Mouse (Mus musculus): ENCODE data around the gene Haus2. TPM values are rescaled to one million over a fixed set of nuclear protein-coding genes. Genes with fewer than 3 reads are reported as not detected.

Haus2 gene
- polyA plus RNA-seq, 1 experiment from 2014 or later, result 26.2 TPM

- no peaks in the 10 kb centered on the region for H3K27me3 ChIP-seq (replicated peaks)
- no peak overlapping the region for H3K9ac ChIP-seq (replicated peaks)
- H3K4me1 ChIP-seq, result no peaks in the 10 kb centered on the region
- no peak overlapping the region for H3K27ac ChIP-seq (replicated peaks)
- ATAC-seq (ENCODE audit: low FRiP score), result no peak
- H3K4me2 ChIP-seq, result no peak overlapping the region
- no peaks in the 10 kb centered on the region for H3K9me3 ChIP-seq (replicated peaks)
- WGBS, result 94% methylated on average over 3 of the region's 3 CpGs
- H3K36me3 ChIP-seq, result peaks cover 7% of the 10 kb centered on the region; the same call in 1 of the 2 replicates
- H3K4me3 ChIP-seq (replicated peaks), result no peak overlapping the region
Observed at GRCm38 (mm10) chr2:120575121-120575520, 34.1 kb upstream of the Haus2 start.

- H3K27me3 ChIP-seq (replicated peaks), result no peaks in the 10 kb centered on the region
- WGBS, result 91% methylated on average over 2 of the region's 2 CpGs
- H3K27ac ChIP-seq (replicated peaks), result no peak overlapping the region
- no peak overlapping the region for H3K9ac ChIP-seq (replicated peaks)
- no peaks in the 10 kb centered on the region for H3K4me1 ChIP-seq
- peaks cover 7% of the 10 kb centered on the region; the same call in 1 of the 2 replicates for H3K36me3 ChIP-seq
- H3K9me3 ChIP-seq (replicated peaks), result no peaks in the 10 kb centered on the region
- H3K4me2 ChIP-seq, result no peak overlapping the region
- no peak overlapping the region for H3K4me3 ChIP-seq (replicated peaks)
- no peak for ATAC-seq (ENCODE audit: low FRiP score)
Observed at GRCm38 (mm10) chr2:120575978-120576377, 33.2 kb upstream of the Haus2 start.

GRCm38 (mm10) chr2:120577799-120578198 lies 31.4 kb upstream of the Haus2 start:
- no peak overlapping the region for H3K4me2 ChIP-seq
- H3K27ac ChIP-seq (replicated peaks), result no peak overlapping the region
- no peaks in the 10 kb centered on the region for H3K4me1 ChIP-seq
- H3K4me3 ChIP-seq (replicated peaks), result no peak overlapping the region
- 86% methylated on average over 4 of the region's 4 CpGs for WGBS
- no peaks in the 10 kb centered on the region for H3K36me3 ChIP-seq
- H3K9ac ChIP-seq (replicated peaks), result no peak overlapping the region
- no peaks in the 10 kb centered on the region for H3K27me3 ChIP-seq (replicated peaks)
- ATAC-seq (ENCODE audit: low FRiP score), result no peak
- H3K9me3 ChIP-seq (replicated peaks), result no peaks in the 10 kb centered on the region

GRCm38 (mm10) chr2:120578286-120578685 lies 30.9 kb upstream of the Haus2 start:
- H3K9ac ChIP-seq (replicated peaks), result no peak overlapping the region
- H3K4me3 ChIP-seq (replicated peaks), result no peak overlapping the region
- no peak overlapping the region for H3K27ac ChIP-seq (replicated peaks)
- no peaks in the 10 kb centered on the region for H3K36me3 ChIP-seq
- no peaks in the 10 kb centered on the region for H3K4me1 ChIP-seq
- no peaks in the 10 kb centered on the region for H3K27me3 ChIP-seq (replicated peaks)
- 88% methylated on average over 5 of the region's 5 CpGs for WGBS
- no peak overlapping the region for H3K4me2 ChIP-seq
- H3K9me3 ChIP-seq (replicated peaks), result no peaks in the 10 kb centered on the region
- ATAC-seq (ENCODE audit: low FRiP score), result no peak

GRCm38 (mm10) chr2:120589759-120590158 lies 19.4 kb upstream of the Haus2 start:
- no peak overlapping the region for H3K27ac ChIP-seq (replicated peaks)
- H3K4me1 ChIP-seq, result no peaks in the 10 kb centered on the region
- no peaks in the 10 kb centered on the region for H3K27me3 ChIP-seq (replicated peaks)
- no peaks in the 10 kb centered on the region for H3K9me3 ChIP-seq (replicated peaks)
- no peak overlapping the region for H3K9ac ChIP-seq (replicated peaks)
- H3K4me2 ChIP-seq, result no peak overlapping the region
- H3K4me3 ChIP-seq (replicated peaks), result no peak overlapping the region
- ATAC-seq (ENCODE audit: low FRiP score), result no peak
- H3K36me3 ChIP-seq, result peaks cover 56% of the 10 kb centered on the region
- 89% methylated on average over 5 of the region's 5 CpGs for WGBS

GRCm38 (mm10) chr2:120592227-120592626 lies 17.0 kb upstream of the Haus2 start:
- Histone ChIP-seq H3K9ac (replicated peaks) (no peak overlapping the region), H3K36me3 (peaks cover 55% of the 10 kb centered on the region), H3K4me2 (no peak overlapping the region), H3K27me3 (replicated peaks) (no peaks in the 10 kb centered on the region), H3K4me1 (no peaks in the 10 kb centered on the region), H3K9me3 (replicated peaks) (no peaks in the 10 kb centered on the region), H3K4me3 (replicated peaks) (no peak overlapping the region), H3K27ac (replicated peaks) (no peak overlapping the region)
- 96% methylated on average over 1 of the region's 1 CpGs for WGBS
- no peak for ATAC-seq (ENCODE audit: low FRiP score)

- ATAC-seq (ENCODE audit: low FRiP score), result no peak
- Histone ChIP-seq H3K9me3 (replicated peaks) (no peaks in the 10 kb centered on the region), H3K4me3 (replicated peaks) (no peak overlapping the region), H3K4me2 (no peak overlapping the region), H3K9ac (replicated peaks) (no peak overlapping the region), H3K27me3 (replicated peaks) (no peaks in the 10 kb centered on the region), H3K36me3 (peaks cover 57% of the 10 kb centered on the region), H3K27ac (replicated peaks) (no peak overlapping the region), H3K4me1 (no peaks in the 10 kb centered on the region)
- WGBS, result 91% methylated on average over 2 of the region's 2 CpGs
Observed at GRCm38 (mm10) chr2:120597734-120598133, 11.4 kb upstream of the Haus2 start.

GRCm38 (mm10) chr2:120599506-120599905 lies 9.7 kb upstream of the Haus2 start:
- Histone ChIP-seq H3K4me1 (no peaks in the 10 kb centered on the region), H3K4me2 (no peak overlapping the region), H3K27ac (replicated peaks) (no peak overlapping the region), H3K27me3 (replicated peaks) (no peaks in the 10 kb centered on the region), H3K4me3 (replicated peaks) (no peak overlapping the region), H3K9me3 (replicated peaks) (no peaks in the 10 kb centered on the region), H3K36me3 (peaks cover 60% of the 10 kb centered on the region), H3K9ac (replicated peaks) (no peak overlapping the region)
- ATAC-seq (ENCODE audit: low FRiP score), result no peak
- 94% methylated on average over 4 of the region's 4 CpGs for WGBS

GRCm38 (mm10) chr2:120606021-120606690 lies 3.0 kb upstream of the Haus2 start:
- ATAC-seq (ENCODE audit: low FRiP score), result no peak
- Histone ChIP-seq H3K9me3 (replicated peaks) (no peaks in the 10 kb centered on the region), H3K27me3 (replicated peaks) (no peaks in the 10 kb centered on the region), H3K27ac (replicated peaks) (no peak overlapping the region), H3K36me3 (peaks cover 16% of the 10 kb centered on the region), H3K4me2 (no peak overlapping the region), H3K9ac (replicated peaks) (no peak overlapping the region), H3K4me3 (replicated peaks) (no peak overlapping the region), H3K4me1 (peaks cover 21% of the 10 kb centered on the region)
- WGBS, result 90% methylated on average over 6 of the region's 6 CpGs

- Histone ChIP-seq H3K4me1 (no peaks in the 10 kb centered on the region), H3K27me3 (replicated peaks) (no peaks in the 10 kb centered on the region), H3K9me3 (replicated peaks) (no peaks in the 10 kb centered on the region), H3K36me3 (peaks cover 41% of the 10 kb centered on the region), H3K27ac (replicated peaks) (no peak overlapping the region), H3K9ac (replicated peaks) (no peak overlapping the region), H3K4me3 (replicated peaks) (no peak overlapping the region), H3K4me2 (no peak overlapping the region)
- no peak for ATAC-seq (ENCODE audit: low FRiP score)
- 94% methylated on average over 5 of the region's 5 CpGs for WGBS
Observed at GRCm38 (mm10) chr2:120616279-120617163, 7.3 kb downstream of the Haus2 start.

GRCm38 (mm10) chr2:120619538-120619937 lies 10.4 kb downstream of the Haus2 start:
- H3K4me2 ChIP-seq, result no peak overlapping the region
- WGBS, result 96% methylated on average over 1 of the region's 1 CpGs
- no peaks in the 10 kb centered on the region for H3K4me1 ChIP-seq
- ATAC-seq (ENCODE audit: low FRiP score), result no peak
- peaks cover 33% of the 10 kb centered on the region for H3K36me3 ChIP-seq
- H3K4me3 ChIP-seq (replicated peaks), result no peak overlapping the region
- H3K9me3 ChIP-seq (replicated peaks), result no peaks in the 10 kb centered on the region
- no peaks in the 10 kb centered on the region for H3K27me3 ChIP-seq (replicated peaks)
- H3K27ac ChIP-seq (replicated peaks), result no peak overlapping the region
- H3K9ac ChIP-seq (replicated peaks), result no peak overlapping the region

- Histone ChIP-seq H3K9ac (replicated peaks) (no peak overlapping the region), H3K9me3 (replicated peaks) (no peaks in the 10 kb centered on the region), H3K4me2 (no peak overlapping the region), H3K4me1 (no peaks in the 10 kb centered on the region), H3K27ac (replicated peaks) (no peak overlapping the region), H3K27me3 (replicated peaks) (no peaks in the 10 kb centered on the region), H3K4me3 (replicated peaks) (no peak overlapping the region), H3K36me3 (peaks cover 17% of the 10 kb centered on the region)
- no peak for ATAC-seq (ENCODE audit: low FRiP score)
Observed at GRCm38 (mm10) chr2:120622920-120623319, 13.7 kb downstream of the Haus2 start.

Data from neural tube, embryonic 15.5 days (tissue).